Comparison of ENCODE assay signal across 22 mouse cellular contexts in the genomic region with DNA sequence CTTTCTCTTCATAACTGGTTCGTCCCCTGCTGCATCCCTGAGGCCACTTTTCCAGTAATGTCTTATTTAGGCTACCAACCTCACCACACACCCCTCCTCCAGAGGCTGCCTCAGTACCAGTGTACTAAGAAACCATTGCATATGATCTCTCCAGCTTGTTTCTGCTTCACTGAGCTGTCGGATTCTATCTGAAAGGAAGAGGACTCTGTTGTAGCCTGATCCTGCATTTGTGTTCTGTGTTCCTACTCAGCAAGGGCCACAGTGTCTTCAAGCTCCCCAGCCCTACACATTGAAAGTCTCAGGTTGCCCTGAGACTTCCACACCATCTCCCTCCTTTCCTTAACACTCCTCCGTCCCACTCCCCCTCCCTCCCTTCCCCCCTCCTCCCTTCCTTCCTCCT.
DNase-seq lines count a peak whose midpoint lies in the region; ATAC-seq and TF ChIP-seq lines count a peak whose summit lies in the region.
"Had no signal": no experiment of that assay in that cellular context is flagged by ENCODE, and none has a peak within 500 bp of the region (broad histone marks: within the 10 kb centered on the region; RNA-seq: fewer than 3 reads in every experiment).

No protein-coding gene starts in this region.

- TF ChIP-seq POLR2A in ES-Bruce4 (IDR thresholded peaks at IDR 0.05; ENCODE audit: insufficient read depth, low read length): no peak

- TF ChIP-seq EP300 in ES-Bruce4 (IDR thresholded peaks at IDR 0.05; ENCODE audit: insufficient read depth, low read depth, low read length): no peak

- ATAC-seq in kidney, embryonic 16.5 days (ENCODE audit: low FRiP score, low TSS enrichment): peak; percentile 52; the same call in 1 of the 2 replicates
- ATAC-seq: forebrain, embryonic 14.5 days had no signal

- TF ChIP-seq CTCF in ES-Bruce4 (IDR thresholded peaks at IDR 0.05; ENCODE audit: low read depth, low read length): no peak

- peak overlapping the region; percentile 19; the same call in 1 of the 2 replicates for H3K27ac ChIP-seq in kidney, embryonic 16.5 days (ENCODE audit: low read length)
- H3K27ac ChIP-seq in ES-Bruce4 (ENCODE audit: insufficient read depth, low read length): peak overlapping the region; percentile 99
- H3K27ac ChIP-seq: embryonic facial prominence, embryonic 12.5 days; gastrocnemius, adult 2 months; limb, embryonic 15.5 days; liver, embryonic 14.5 days had no signal

- H3K9ac ChIP-seq in kidney, embryonic 16.5 days (replicated peaks; ENCODE audit: low read length): no peak overlapping the region
- H3K9ac ChIP-seq in ES-Bruce4 (ENCODE audit: low read depth, poor library complexity, severe bottlenecking): 0 out of 2 replicates have a peak overlapping the region, but pooled peaks have one; percentile 2
- H3K9ac ChIP-seq: embryonic facial prominence, embryonic 12.5 days; limb, embryonic 15.5 days; liver, embryonic 14.5 days; lung, embryonic 14.5 days had no signal

- no peak overlapping the region for H3K4me2 ChIP-seq in kidney, embryonic 16.5 days (replicated peaks; ENCODE audit: low read depth, low read length)
- H3K4me2 ChIP-seq: embryonic facial prominence, embryonic 12.5 days; heart, embryonic 11.5 days; limb, embryonic 15.5 days; lung, embryonic 14.5 days had no signal

- H3K27me3 ChIP-seq in kidney, embryonic 16.5 days (ENCODE audit: insufficient read depth, low read length): no peaks in the 10 kb centered on the region
- no peaks in the 10 kb centered on the region for H3K27me3 ChIP-seq in ES-Bruce4 (ENCODE audit: control insufficient read depth, insufficient read depth, low read length, poor library complexity, severe bottlenecking)
- H3K27me3 ChIP-seq: CH12.LX; embryonic facial prominence, embryonic 12.5 days had no signal

- no peaks in the 10 kb centered on the region for H3K36me3 ChIP-seq in kidney, embryonic 16.5 days (ENCODE audit: insufficient read depth, low read length)
- no peaks in the 10 kb centered on the region for H3K36me3 ChIP-seq in ES-Bruce4 (ENCODE audit: control insufficient read depth, insufficient read depth, low read length, poor library complexity, severe bottlenecking)
- H3K36me3 ChIP-seq: embryonic facial prominence, embryonic 12.5 days; limb, embryonic 15.5 days had no signal

- H3K9me3 ChIP-seq in kidney, embryonic 16.5 days (ENCODE audit: low read length): no peaks in the 10 kb centered on the region
- no peaks in the 10 kb centered on the region for H3K9me3 ChIP-seq in ES-Bruce4 (replicated peaks; ENCODE audit: control insufficient read depth, insufficient read depth, low read length, poor library complexity, severe bottlenecking)
- H3K9me3 ChIP-seq: embryonic facial prominence, embryonic 12.5 days; limb, embryonic 15.5 days had no signal

- WGBS in kidney, embryonic 16.5 days: 29% methylated on average over 3 of the region's 3 CpGs

- H3K4me1 ChIP-seq in kidney, embryonic 16.5 days (ENCODE audit: insufficient read depth, low read length): peaks cover 27% of the 10 kb centered on the region
- peaks cover 12% of the 10 kb centered on the region for H3K4me1 ChIP-seq in ES-Bruce4 (ENCODE audit: control insufficient read depth, insufficient read depth, low read length)

- H3K4me3 ChIP-seq in kidney, embryonic 16.5 days (ENCODE audit: low read length): no peak overlapping the region
- no peak overlapping the region for H3K4me3 ChIP-seq in ES-Bruce4 (ENCODE audit: low read depth, low read length)
- H3K4me3 ChIP-seq: embryonic facial prominence, embryonic 12.5 days; erythroblast, embryonic 14.5 days; gastrocnemius, adult 2 months; limb, embryonic 15.5 days had no signal

- DNase-seq in heart, adult 11 months: peak; percentile 68
- DNase-seq in heart, adult 8-10 months (ENCODE audit: low spot score): no peak
- DNase-seq in kidney, postnatal 10 days: no peak
- DNase-seq in retina, embryonic 14.5 days (ENCODE audit: low spot score): peak; percentile 71
- no peak for DNase-seq in adrenal gland, postnatal 14 days
- DNase-seq: adrenal gland, postnatal 36 days; cerebellum, adult 11 months; cerebellum, adult 9-11 months; gastrocnemius, adult 2 months; kidney, adult 2 months; left cerebral cortex, postnatal 4 days; lung, embryonic 14.5 days; lung, postnatal 4 days had no signal

Comparison
In these comparisons a context has a peak if more than half of its experiments do, and no peak if none do; other contexts are left out.
1. DNase-seq: peak in heart, adult 11 months (single experiment) and retina, embryonic 14.5 days (single experiment); none in heart, adult 8-10 months (single experiment), kidney, postnatal 10 days (single experiment) and adrenal gland, postnatal 14 days (single experiment).